Mouse (Mus musculus): ENCODE data around the gene Coq4.

Coq4 gene

DNA sequence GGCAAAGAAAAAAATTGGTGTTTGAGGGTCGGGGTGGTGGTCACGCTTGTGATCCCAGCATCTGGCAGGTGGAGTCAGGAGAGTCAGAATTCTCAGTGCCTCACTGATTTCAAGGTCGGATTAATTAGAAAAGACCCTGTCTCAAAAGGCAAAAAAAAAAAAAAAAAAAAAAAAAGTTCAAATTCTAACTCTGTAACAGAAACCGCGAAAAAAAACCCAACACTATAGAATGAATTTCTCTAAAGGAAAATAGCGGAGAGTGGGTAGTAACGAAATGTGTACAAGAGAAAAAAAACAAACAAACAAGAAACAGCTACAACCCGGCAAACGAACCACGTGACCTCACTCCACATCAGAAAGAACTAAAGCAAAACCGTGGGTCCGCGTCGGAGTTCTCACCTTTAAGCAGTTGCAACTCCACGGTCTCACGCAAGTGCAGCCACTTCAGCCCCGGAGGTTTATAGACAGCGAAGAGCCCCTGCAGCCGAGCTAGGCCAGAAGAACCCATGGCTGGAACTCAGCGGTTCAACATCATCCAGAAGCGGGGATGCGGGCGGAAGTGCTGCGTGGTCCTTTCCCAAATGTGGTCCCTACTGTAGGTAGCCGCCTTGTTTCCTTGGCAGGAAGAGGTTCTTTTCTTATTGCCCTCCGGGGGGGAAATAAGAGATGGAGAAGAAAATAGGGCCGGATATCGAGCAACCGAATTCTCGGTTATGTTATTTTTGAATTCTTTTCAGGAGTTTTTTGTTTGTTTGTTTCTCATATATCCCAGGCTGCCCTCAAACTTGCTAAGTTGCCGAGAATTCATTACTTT, at the start of gene Coq4:
TSS of gene Coq4 (plus strand) at position 390 of the 814 bp plus-strand sequence.
- 2% methylated on average over 31 of the region's 31 CpGs for WGBS

DNA sequence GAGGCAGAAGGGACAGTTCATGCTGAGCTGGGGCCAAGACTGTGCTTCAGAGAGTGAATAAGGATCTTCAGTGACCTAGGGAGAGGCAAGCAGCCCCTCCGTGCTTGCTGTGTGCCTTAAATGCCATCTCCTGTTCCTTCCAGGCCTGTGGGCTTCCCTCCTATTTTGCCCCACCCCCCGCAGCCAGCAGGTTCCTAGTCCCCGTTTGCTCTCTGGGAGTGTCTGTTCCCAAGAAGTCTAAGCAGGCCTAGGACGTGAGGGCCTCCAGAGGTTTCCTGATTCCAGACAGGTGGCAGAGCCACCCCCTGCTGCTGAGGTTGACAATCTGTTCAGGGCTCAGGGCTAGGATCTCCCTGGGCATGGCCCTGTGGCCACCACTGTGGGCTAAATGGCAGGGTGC, 48.5 kb upstream of the Coq4 start:
- WGBS: 71% methylated on average over 4 of the region's 4 CpGs

DNA sequence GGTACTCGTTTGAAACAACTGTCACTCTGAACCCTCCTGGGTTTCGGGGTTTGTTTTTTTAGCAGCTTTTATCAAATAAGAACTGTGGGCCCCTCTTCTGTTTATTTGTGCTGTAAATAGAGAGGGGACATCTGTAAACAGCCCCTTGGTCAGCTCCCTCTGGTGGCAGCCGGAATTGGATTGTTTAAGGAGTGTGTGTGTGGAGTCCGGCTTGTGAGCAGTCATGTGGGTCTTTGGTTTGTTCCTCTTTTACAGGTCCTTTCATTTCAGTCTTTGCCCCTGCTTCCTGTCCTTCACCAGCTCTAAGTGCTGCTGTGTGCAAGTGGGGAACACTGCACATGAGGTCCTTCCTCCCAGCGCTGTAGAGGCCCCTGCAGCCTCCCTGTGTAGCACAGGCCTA, 47.9 kb upstream of the Coq4 start:
- WGBS: 71% methylated on average over 5 of the region's 5 CpGs

DNA sequence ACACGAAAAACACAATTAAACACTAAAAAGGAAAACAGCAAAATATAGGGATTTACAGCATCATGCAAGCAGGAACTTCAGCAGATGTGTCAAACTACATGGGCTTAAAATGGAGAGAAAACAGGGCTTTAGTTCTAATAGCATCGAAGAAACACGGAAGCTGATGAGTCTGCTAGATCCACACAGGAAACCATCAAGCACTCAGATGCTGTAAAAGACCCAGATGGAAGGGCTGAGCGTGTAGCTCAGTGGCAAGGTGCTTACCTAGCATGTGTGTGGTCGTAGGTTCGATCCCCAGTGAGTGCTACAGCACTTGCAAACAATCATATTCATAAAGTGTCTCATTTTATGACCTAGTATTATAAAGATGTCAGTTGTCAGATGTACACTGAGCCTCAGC, 46.1 kb upstream of the Coq4 start:
- WGBS: 88% methylated on average over 6 of the region's 6 CpGs

GRCm38 (mm10) chr2:29744256-29744655, 43.0 kb upstream of the Coq4 start:
- WGBS: 90% methylated on average over 6 of the region's 6 CpGs

DNA sequence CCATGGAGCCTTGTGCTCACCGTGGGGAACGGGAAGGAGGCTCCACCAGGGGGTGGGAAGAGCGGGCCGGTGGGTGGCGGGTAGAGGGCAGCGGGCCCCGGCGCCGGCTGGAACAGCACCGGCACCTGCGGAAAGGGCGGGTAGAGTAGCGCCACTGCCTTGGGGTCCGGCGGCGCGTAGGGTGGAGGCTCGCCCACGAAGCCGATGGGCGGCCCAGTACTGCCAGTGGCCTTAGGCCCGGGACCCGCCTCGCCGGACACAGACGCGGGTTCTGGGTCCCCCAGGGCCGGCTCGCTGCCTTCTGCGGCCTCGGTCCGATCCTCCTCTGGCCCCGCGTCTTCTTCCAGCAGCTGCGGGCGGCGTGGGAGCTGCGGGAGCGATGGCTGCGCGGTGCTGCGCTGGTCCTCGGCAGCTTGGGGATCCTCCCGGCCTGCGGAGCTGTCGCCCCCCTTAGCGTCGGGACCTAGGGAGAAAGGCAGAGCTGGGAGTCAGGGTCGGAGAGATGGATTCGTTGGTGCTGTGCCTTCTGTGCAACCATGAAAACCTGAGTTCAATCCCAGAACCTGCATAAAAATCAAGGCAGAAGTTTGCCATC, 40.0 kb upstream of the Coq4 start:
- 2% methylated on average over 50 of the region's 50 CpGs for WGBS

DNA sequence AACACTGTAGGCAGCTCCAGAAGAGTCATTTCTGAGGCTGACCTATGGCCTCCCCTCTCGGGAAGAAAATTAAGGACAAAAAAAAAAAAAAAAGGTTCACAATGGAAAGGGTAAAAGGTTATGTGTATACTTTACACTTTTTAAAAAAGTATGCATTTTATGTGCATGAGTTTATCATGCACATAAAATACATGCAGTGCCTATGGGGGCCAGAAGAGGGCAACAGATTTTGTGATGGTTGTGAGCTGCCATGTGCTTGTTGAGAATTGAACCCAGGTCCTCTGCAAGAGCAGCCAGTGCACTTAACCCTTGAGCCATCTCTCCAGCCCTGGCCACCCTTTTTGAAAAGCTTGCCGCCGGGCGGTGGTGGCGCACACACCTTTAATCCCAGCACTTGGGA, 39.4 kb upstream of the Coq4 start:
- WGBS: 58% methylated on average over 5 of the region's 5 CpGs

- WGBS: 66% methylated on average over 4 of the region's 4 CpGs
These were observed 38.8 kb upstream of the Coq4 start for GRCm38 (mm10) chr2:29748499-29748898.

DNA sequence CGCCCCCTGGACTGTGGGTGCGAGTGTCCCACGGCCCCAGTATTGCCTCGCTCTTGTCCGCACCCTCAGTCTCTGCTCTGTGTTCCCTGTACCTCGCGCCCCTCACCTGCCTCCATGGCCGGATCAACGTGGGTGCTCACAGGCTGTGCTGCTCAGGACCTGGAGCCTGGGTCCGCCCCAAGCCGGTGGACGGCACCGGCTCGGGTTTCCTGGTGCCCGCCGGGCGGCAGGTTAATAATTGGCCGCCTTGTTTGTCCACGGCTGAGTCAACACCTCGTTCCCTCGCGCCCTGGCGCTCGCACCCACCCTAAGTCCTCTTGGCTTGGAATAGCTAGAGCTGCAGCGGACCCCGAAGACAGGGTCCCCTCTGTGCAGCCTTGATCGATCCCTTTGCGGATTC, 35.8 kb upstream of the Coq4 start, which contains the start of gene Gm13420:
TSS of gene Gm13420 (minus strand) at position 189 of the 400 bp plus-strand sequence.
- 12% methylated on average over 28 of the region's 28 CpGs for WGBS

- WGBS: 93% methylated on average over 5 of the region's 5 CpGs
These were observed 34.9 kb upstream of the Coq4 start for GRCm38 (mm10) chr2:29752397-29752796.

DNA sequence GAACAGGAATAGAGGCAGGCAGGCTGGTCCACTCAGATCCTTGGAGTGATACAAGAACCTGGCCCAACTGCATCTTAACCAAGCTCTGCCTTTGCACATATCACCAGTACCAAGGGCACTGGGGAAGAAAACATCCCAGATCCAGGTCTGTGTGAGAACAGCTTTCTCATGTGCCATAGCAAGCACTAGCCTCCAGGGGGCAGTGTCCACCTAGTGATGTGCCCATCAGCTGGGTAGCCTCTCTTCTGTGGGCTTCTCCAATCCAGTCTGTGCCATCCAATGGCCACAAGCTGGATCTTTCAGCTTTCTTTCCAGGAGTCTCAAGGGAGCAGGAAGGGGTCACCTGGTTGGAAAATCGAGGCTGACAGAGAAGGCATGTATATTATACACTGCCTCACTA, 22.5 kb upstream of the Coq4 start:
- 0% methylated on average over 1 of the region's 1 CpGs for WGBS

DNA sequence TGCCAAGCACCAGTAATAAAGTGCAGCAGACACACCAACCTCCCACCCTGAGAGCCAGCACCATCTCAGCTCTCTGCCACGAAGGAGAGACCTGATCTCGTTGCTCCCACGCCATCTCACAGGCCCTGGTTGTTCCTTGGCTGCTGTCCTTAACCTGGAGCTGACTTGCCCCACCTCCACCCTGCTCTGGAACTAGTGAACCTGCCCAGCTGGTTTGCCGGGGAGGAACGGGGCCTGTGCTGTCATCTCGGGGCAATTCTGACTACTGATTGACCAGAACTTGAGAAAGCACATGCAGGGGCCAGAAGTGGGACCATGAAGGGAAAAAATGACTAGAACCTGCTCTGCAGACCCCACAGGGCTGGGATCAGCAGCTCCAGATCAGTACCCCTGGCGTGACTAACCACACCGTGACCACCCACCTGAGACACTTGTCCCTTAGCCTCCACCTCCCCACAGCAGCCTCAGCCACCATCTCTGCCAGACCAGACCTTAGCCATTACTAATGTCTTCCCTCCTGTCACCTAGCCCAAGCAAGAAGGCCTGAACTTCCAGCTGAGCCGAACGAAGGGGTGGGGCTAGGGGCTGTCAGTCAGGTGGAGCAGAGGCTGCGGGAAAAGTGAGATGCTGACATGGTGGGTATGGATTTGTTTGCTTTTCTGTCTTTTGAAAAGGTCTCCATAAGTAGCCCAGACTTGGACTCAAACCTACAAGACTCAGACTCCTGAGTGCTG, 19.1 kb upstream of the Coq4 start:
- WGBS: 73% methylated on average over 11 of the region's 11 CpGs

- WGBS: 69% methylated on average over 9 of the region's 9 CpGs
These were observed 18.4 kb upstream of the Coq4 start for GRCm38 (mm10) chr2:29768901-29769300.

GRCm38 (mm10) chr2:29771611-29772461, 15.5 kb upstream of the Coq4 start:
- 77% methylated on average over 8 of the region's 8 CpGs for WGBS

- 94% methylated on average over 4 of the region's 4 CpGs for WGBS
These were observed 14.0 kb upstream of the Coq4 start for GRCm38 (mm10) chr2:29773323-29773722.

- 94% methylated on average over 2 of the region's 2 CpGs for WGBS
These were observed 6.0 kb upstream of the Coq4 start for GRCm38 (mm10) chr2:29781256-29781655.

GRCm38 (mm10) chr2:29784290-29784689, 3.0 kb upstream of the Coq4 start:
- WGBS: 63% methylated on average over 4 of the region's 4 CpGs

DNA sequence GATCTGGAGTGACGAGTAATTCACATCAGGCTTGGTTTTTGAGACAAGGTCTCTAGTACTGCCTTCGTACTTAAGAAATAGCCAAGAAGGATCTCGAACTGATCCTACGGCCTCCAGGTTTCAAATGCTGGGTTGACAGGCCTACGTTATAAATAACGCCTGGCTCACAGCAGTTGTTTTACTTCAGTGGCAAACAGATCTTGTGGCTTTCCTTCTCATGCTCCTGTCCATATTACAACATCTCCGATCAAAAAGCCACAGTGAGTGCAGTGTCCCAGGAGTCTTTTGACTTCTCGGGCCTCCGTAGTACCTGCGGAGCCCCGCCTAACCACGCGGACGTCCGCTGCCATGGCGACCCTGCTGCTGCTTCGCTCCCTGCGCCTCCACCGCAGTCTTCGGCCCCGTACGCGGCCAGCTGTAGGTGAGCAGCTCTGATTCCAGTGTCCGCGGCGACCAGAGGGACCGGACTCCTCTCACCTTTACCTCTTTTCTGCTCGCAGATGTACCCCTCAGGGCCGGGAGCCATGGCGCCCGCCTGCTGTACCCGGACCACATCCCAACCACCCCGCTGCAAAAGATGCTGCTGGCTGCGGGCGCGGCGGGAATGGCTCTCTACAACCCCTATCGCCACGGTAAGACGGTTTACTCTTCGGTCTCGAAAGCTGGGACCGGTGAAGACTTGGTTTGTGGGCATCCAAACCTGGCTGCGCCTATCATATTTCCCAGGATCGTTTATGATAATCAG, 816 bp downstream of the Coq4 start, which contains the start of gene Trub2:
TSS of gene Trub2 (minus strand) at position 566 of the 745 bp plus-strand sequence.
- WGBS: 1% methylated on average over 45 of the region's 45 CpGs

- WGBS: 87% methylated on average over 2 of the region's 2 CpGs
These were observed 5.6 kb downstream of the Coq4 start for GRCm38 (mm10) chr2:29792772-29793487.
